Mouse (Mus musculus) testis, adult 10 weeks (tissue): ENCODE results near the gene U2af1. TPM values are rescaled to one million over a fixed set of nuclear protein-coding genes. Genes with fewer than 3 reads are reported as not detected.

Experiments
- polyA plus RNA-seq: library from polyadenylated mRNA; stranded (reverse); fragments of 350-450 nt; fragmentation: Illumina TruSeq; extraction: RNeasy Lipid Tissue Mini Kit (QIAGEN cat#74804); gene quantifications from one replicate; pipeline ENCODE4 v1.2.3, GENCODE M21; 2014; ENCODE audit warnings: low read depth, low replicate concordance

Gene U2af1
- 37.4 TPM for polyA plus RNA-seq

GRCm38 (mm10) chr17:31658468-31659185, at the start of gene U2af1:
Gene U2af1, minus strand, starts transcription at chr17:31658892.

GRCm38 (mm10) chr17:31677507-31677906, 18.8 kb upstream of the U2af1 start, which contains the start of gene Cryaa:
Gene Cryaa, plus strand, starts transcription at chr17:31677807.

GRCm38 (mm10) chr17:31636942-31637811, 21.5 kb downstream of the U2af1 start, which contains the start of gene Cbs:
Gene Cbs, minus strand, starts transcription at chr17:31637238.

Other genes starting within 250 kb of the U2af1 start
- 2.5 TPM for gene Wdr4, start 138.9 kb downstream of the U2af1 start, polyA plus RNA-seq
- 18.0 TPM for gene Ndufv3, start 138.8 kb downstream of the U2af1 start, polyA plus RNA-seq
- 15.6 TPM for gene Pknox1, start 94.2 kb downstream of the U2af1 start, polyA plus RNA-seq
- 0.03 TPM for gene Cbs, start 21.7 kb downstream of the U2af1 start, polyA plus RNA-seq
- not detected for gene Cryaa, start 18.9 kb upstream of the U2af1 start, polyA plus RNA-seq
- 12.3 TPM for gene Sik1, start 196.9 kb upstream of the U2af1 start, polyA plus RNA-seq